Mouse (Mus musculus) brown adipose tissue, adult 24 weeks (tissue): Measurements from ENCODE around the gene Aatk. TPM values are rescaled to one million over a fixed set of nuclear protein-coding genes. Genes with fewer than 3 reads are reported as not detected.

ENCODE experiments used
- H3K27ac ChIP-seq: fragments of 200-500 bp; replicated peaks from 2 replicates; pipeline ENCODE4 v1.5.1; 2012; ENCODE audit warnings: low read depth, mild to moderate bottlenecking, low read length
- H3K4me1 ChIP-seq: fragments of 200-500 bp; 2 replicates; pipeline ENCODE4 v1.6.1; 2012; ENCODE audit warnings: low read length, mixed read lengths; ENCODE audit not compliant: control insufficient read depth, insufficient read depth, insufficient read length
- H3K4me3 ChIP-seq: fragments of 200-500 bp; 2 replicates; pipeline ENCODE4 v1.5.1; 2012; ENCODE audit warnings: low read depth, mild to moderate bottlenecking, low read length, moderate library complexity; ENCODE audit not compliant: insufficient read depth
- polyA plus RNA-seq: library from polyadenylated mRNA; stranded (reverse); fragments of >200 nt; gene quantifications from 2 replicates; pipeline ENCODE4 v1.2.4, GENCODE M21; 2012; ENCODE audit not compliant: missing spikeins, insufficient read depth, insufficient read length

Gene Aatk
- polyA plus RNA-seq, 1 experiment: 12.0 TPM

DNA sequence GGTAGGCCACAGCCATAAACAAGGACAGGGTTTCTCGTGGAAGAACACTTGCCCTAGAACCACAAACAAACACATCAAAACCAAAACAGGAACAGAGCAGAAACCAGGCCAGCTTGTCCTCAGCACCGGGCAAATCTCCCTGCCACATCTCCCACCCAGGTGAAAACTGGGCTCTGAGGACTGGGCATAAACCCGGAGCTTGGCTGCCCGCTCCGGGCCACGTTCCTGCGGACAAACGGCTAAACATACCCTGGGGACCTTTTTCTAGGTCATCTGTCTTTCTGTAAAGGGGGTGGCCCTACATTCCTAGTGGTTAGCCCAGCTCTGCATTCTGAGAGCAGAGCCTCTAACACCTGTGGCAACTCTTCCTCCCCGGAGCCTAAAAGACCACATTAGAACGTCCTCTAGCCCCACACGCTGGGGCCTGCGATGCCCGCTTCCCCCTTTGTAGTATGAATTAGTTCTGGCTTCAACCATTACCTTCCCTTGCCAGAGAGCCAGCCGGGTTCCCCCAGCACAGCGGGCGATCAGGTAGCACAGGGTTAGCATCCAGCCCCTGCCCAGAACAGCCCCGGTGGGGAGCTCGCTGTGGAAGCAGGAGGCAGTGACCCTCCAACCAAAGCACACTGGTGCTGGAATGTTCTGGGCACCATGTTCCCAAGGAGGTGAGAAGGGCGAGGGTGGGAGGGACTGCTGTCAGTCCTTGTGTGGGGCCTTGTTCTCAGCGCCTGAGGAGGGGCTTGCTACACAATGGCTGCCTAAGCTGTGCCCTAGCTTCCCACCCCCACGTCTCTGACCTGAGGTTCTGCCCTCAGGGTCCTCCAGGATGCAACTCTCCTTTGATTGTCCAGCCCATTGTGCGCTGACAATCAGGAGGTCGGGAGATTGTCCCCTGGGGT lies 27.2 kb downstream of the Aatk start:
- Histone ChIP-seq H3K4me3 (no peak overlapping the region), H3K27ac (no peak overlapping the region), H3K4me1 (no peaks in the 10 kb centered on the region)

DNA sequence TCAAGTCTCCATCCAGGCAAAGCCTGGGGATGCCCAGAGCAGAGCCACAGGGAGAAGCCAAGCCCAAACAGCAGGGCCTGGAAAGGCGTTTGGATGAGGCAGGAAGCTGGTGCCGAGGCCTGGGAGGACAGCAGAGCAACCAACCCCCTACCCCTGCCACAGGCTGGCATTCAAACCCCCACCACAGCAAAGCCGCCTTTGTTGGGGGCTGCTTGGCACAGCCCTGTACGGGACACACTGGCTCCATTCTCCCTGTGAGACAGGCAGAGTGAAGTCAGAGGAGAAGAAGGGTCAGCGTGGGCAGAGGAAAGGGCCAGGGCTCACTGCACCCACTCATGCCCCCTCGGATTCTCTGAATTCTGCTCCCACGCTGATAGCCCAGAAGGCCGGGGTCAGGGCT lies 30.0 kb downstream of the Aatk start:
- no peak overlapping the region for H3K4me3 ChIP-seq

GRCm38 (mm10) chr11:120014758-120015157 lies 32.2 kb downstream of the Aatk start:
- peaks cover 4% of the 10 kb centered on the region; the same call in 1 of the 2 replicates for H3K4me1 ChIP-seq
- no peak overlapping the region for H3K4me3 ChIP-seq
- H3K27ac ChIP-seq: no peak overlapping the region

More for the DNA sequence above, 30.0 kb downstream of the Aatk start:
- Histone ChIP-seq H3K4me1 (no peaks in the 10 kb centered on the region), H3K27ac (no peak overlapping the region)

DNA sequence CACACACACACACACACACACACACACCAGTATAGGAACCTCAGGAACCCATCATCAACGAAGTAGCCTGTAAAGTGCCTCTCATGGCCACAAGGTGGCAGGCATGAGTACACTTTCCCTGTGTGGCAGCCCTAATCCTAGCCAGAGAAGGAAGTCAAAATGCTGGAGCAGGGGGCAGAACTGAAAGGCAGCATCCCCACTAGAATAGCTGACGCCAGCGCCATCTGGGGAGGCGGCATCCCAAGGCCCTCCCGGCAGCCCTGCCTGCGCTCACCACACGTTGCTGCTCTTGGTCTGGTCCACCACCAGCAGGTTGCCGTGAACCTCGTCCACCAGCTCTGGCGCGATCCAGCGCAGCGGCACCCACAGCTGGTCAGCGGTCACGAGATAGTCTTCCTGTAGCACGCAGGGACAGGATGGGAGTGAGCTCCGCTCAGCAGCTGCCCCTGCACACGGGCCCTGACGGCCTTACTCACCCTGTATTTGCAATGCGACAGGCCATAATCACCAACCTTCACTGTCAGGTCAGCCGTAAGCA lies 33.7 kb downstream of the Aatk start:
- peak overlapping the region; percentile 55 for H3K4me3 ChIP-seq
- H3K4me1 ChIP-seq: peaks cover 9% of the 10 kb centered on the region
- H3K27ac ChIP-seq: no peak overlapping the region

DNA sequence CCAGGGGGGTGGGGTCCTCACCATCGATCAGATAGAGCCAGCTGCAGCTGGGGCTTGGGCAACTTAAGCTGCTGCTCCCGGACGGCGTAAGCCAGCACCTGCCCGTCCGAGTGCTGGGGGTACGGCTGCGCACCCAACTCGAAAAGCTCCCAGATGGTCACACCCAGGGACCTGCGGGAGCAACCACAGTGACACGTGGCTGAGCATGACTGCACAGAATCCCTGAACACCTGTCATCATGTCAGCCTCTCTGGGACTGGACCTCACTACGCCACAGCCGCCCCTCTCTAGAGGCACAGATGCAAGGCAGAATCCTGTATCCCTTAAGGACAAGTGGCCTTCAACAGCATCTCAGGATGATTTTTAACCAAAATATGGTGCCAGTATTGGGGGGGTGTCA lies 34.3 kb downstream of the Aatk start:
- no peak overlapping the region for H3K27ac ChIP-seq
- peaks cover 9% of the 10 kb centered on the region for H3K4me1 ChIP-seq
- no peak overlapping the region for H3K4me3 ChIP-seq

GRCm38 (mm10) chr11:120011761-120012560 lies 35.0 kb downstream of the Aatk start:
- peaks cover 9% of the 10 kb centered on the region for H3K4me1 ChIP-seq
- H3K4me3 ChIP-seq: no peak overlapping the region
- H3K27ac ChIP-seq: no peak overlapping the region

GRCm38 (mm10) chr11:120011114-120011760 lies 35.7 kb downstream of the Aatk start:
- Histone ChIP-seq H3K27ac (no peak overlapping the region), H3K4me3 (no peak overlapping the region), H3K4me1 (peaks cover 9% of the 10 kb centered on the region)

DNA sequence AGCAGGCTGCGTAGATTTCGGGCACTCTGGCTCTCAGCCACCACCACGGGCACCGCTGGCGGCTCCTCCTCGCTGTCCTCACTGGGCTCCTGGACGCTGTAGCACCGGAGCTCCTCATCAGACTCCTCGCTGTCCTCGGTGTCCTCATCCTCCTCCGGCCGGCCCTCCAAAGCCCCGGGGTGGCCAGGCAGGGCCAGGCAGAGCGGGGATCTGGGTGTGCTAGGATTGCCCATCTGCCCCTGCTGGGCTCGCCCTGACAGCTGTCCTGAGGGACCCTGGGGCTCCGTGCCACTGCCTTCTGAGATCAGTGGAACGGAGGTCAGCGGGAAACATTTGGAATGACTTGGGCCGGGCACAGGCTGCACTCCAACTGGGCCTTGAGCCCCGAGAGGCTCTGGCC lies 37.0 kb downstream of the Aatk start:
- 0 out of 2 replicates have a peak overlapping the region, but pooled peaks have one; percentile 31 for H3K27ac ChIP-seq
- peak overlapping the region; percentile 62 for H3K4me3 ChIP-seq
- peaks cover 9% of the 10 kb centered on the region for H3K4me1 ChIP-seq

GRCm38 (mm10) chr11:120008956-120009355 lies 38.0 kb downstream of the Aatk start:
- peaks cover 9% of the 10 kb centered on the region for H3K4me1 ChIP-seq
- H3K4me3 ChIP-seq: 0 out of 2 replicates have a peak overlapping the region, but pooled peaks have one; percentile 62
- H3K27ac ChIP-seq: no peak overlapping the region

DNA sequence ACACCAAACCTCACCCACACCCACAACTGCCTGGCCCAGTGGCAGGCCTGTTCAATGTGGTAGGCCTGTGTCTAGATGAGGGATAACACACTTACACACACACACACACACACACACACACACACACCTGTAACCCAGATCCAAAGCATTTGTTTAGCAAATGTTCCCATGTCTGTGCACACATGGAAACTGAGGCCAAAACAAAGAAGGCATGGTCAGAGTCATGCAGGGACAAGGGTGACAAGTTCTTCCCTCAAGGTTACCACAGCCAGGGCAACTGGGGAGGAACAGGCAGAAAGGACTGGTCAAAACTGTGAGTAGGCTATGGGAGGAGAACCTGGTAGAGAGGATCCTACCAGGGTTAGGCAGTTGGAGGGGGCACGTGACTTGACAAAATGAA lies 38.5 kb downstream of the Aatk start:
- H3K27ac ChIP-seq: no peak overlapping the region
- no peak overlapping the region for H3K4me3 ChIP-seq
- H3K4me1 ChIP-seq: peaks cover 9% of the 10 kb centered on the region

DNA sequence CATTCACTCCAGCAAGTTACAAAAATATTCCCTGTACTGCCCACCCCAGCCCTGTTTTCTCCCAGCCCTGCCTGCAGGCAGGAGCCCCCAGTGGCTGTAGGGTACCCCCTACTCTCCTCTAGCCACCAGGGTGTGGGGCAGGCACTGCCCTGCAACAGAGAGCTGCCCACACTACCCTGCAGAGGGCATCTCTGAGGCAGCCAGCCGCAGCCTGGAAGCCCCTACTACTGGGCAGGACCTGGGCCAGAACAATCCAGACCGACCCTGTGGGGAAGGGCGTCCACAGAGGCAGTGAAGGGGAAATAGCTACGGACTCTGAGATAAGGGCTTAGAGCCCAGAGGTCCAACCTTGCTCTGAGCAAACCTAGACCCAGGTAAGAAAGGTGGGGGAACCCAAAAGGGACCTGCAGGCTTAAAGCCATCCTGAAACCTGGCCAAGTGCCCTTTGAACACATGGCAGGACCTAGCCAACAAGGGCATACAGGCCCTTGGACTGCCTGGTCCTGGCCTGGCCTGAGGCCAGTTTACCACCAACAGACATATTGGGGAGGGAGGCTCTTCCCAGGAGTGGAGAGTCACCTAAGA lies 39.4 kb downstream of the Aatk start:
- no peak overlapping the region for H3K4me3 ChIP-seq
- peaks cover 9% of the 10 kb centered on the region for H3K4me1 ChIP-seq
- no peak overlapping the region for H3K27ac ChIP-seq

DNA sequence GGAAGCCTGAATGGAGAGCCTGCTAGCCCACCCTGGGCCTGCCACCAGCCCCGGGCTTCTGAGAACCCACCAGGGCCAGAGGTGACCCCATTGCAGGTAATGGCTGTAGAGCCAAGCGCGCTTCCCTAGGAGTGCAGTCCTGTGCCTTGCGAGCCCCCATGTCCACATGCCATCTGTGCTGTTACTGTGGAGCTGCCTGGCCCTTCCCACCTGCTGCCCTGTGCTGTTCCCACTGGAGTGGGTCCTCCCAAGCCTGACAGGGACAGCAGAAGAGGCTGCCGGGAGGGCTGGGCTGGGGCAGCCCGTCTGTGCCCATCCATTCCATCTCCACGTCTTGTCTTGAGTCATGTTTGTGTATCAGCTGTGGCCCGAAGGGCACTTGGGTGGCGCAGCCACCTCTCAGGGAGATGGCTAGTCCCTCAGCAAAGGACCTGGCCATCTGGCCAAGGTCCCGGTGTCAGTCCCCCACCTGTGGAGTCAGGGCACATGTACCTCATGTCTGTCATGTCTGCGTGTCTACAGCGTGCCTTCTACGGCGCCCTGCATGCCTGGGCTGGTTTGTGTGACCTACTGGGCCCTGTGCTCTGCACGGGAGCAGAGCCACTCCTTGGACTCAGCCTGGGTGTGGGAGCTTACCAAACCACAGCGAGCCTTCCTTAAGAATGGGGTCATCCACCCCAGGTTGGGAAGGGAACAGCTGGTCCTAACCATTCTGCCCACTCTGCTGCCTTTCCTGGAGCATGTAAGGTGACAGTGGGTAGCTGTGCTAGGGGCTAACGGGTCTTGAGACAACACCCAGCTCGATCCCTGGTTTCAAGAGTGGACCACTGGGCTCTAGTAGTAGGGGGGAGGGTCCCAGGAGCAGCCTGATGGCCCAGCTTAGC lies 41.3 kb downstream of the Aatk start:
- Histone ChIP-seq H3K27ac (no peak overlapping the region), H3K4me3 (no peak overlapping the region)

GRCm38 (mm10) chr11:120002634-120003220 lies 44.2 kb downstream of the Aatk start:
- H3K4me1 ChIP-seq: no peaks in the 10 kb centered on the region; the same call in 1 of the 2 replicates
- no peak overlapping the region for H3K27ac ChIP-seq
- H3K4me3 ChIP-seq: no peak overlapping the region

More for the DNA sequence above, 41.3 kb downstream of the Aatk start:
- peaks cover 9% of the 10 kb centered on the region for H3K4me1 ChIP-seq
